Mouse (Mus musculus): ENCODE data around the gene Gm156. TPM values are rescaled to one million over a fixed set of nuclear protein-coding genes. Genes with fewer than 3 reads are reported as not detected.

The Gm156 gene
- polyA plus RNA-seq, 1 experiment, result not detected

GRCm38 (mm10) chr6:129721390-129721789, 62.7 kb downstream of the Gm156 start:
- no peaks in the 10 kb centered on the region for H3K79me2 ChIP-seq (ENCODE audit: control insufficient read depth, insufficient read depth)
- H3ac ChIP-seq (ENCODE audit: control insufficient read depth, insufficient read length), result no peak overlapping the region
- no peak overlapping the region for H3K4me3 ChIP-seq

DNA sequence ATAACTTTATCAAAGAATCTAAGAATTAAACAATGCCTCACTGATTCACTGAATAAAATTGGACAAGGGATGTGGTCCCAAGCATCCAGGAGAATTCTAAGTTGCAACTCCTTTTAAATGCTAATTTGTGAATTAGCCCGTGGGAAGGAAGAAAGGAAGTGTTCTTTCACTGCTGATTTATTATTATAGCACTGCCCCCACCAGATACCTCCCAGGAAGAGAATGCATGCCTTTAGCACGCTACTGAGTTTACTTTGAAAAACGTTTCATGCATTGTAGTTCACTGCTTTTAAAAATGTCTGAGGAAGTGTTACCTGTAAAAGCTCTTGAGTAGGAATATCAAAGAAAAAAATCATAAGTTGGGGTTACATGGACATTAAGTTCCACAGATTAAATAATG, 63.6 kb downstream of the Gm156 start:
- TF ChIP-seq MAX (IDR thresholded peaks at IDR 0.05; ENCODE audit: low read depth) (no peak), MYOD1 (IDR thresholded peaks at IDR 0.05; ENCODE audit: control insufficient read depth in 1 of 3, insufficient read length in 2 of 3, low read depth in 2 of 3) (no peak), USF1 (IDR thresholded peaks at IDR 0.05; ENCODE audit: low read depth) (no peak), SRF (IDR thresholded peaks at IDR 0.05; ENCODE audit: control insufficient read depth, insufficient read length, low read depth) (no peak), TCF12 (IDR thresholded peaks at IDR 0.05; ENCODE audit: insufficient read depth, poor library complexity, severe bottlenecking) (no peak), CEBPB (IDR thresholded peaks at IDR 0.05; ENCODE audit: insufficient read depth, poor library complexity, severe bottlenecking) (no peak), E2F4 (IDR thresholded peaks at IDR 0.05; ENCODE audit: insufficient read depth) (no peak), POLR2AphosphoS2 (IDR thresholded peaks at IDR 0.05; ENCODE audit: insufficient read length, low read depth) (no peak), MYOG (IDR thresholded peaks at IDR 0.05; ENCODE audit: control insufficient read depth in 1 of 3, insufficient read depth in 1 of 3, insufficient read length in 2 of 3, low read depth in 2 of 3) (no peak), POLR2A (IDR thresholded peaks at IDR 0.05; ENCODE audit: insufficient read length, low read depth) (no peak), TCF3 (IDR thresholded peaks at IDR 0.05; ENCODE audit: insufficient read length, low read depth) (no peak), REST (IDR thresholded peaks at IDR 0.05; ENCODE audit: insufficient read depth, insufficient read length) (no peak)
- no peaks in the 10 kb centered on the region for H3K79me2 ChIP-seq (ENCODE audit: control insufficient read depth, insufficient read depth)
- H3ac ChIP-seq (ENCODE audit: control insufficient read depth, insufficient read length), result no peak overlapping the region

More at GRCm38 (mm10) chr6:129721390-129721789, 62.7 kb downstream of the Gm156 start:
- Histone ChIP-seq H3K36me3 (ENCODE audit: control insufficient read depth, insufficient read depth) (no peaks in the 10 kb centered on the region), H3K4me2 (ENCODE audit: low read depth) (no peak overlapping the region), H3K27me3 (ENCODE audit: control insufficient read depth, insufficient read depth, insufficient read length) (no peaks in the 10 kb centered on the region)
- no peak for TF ChIP-seq REST (IDR thresholded peaks at IDR 0.05; ENCODE audit: insufficient read depth, insufficient read length)
- TF ChIP-seq USF1 (IDR thresholded peaks at IDR 0.05; ENCODE audit: low read depth), result no peak
- TF ChIP-seq TCF12 (IDR thresholded peaks at IDR 0.05; ENCODE audit: insufficient read depth, poor library complexity, severe bottlenecking), result no peak
- no peak for TF ChIP-seq POLR2AphosphoS2 (IDR thresholded peaks at IDR 0.05; ENCODE audit: insufficient read length, low read depth)
- no peak for TF ChIP-seq TCF3 (IDR thresholded peaks at IDR 0.05; ENCODE audit: insufficient read length, low read depth)
- TF ChIP-seq SRF (IDR thresholded peaks at IDR 0.05; ENCODE audit: control insufficient read depth, insufficient read length, low read depth), result no peak
- no peak for TF ChIP-seq E2F4 (IDR thresholded peaks at IDR 0.05; ENCODE audit: insufficient read depth)
- no peak for TF ChIP-seq MYOG (IDR thresholded peaks at IDR 0.05; ENCODE audit: control insufficient read depth in 1 of 3, insufficient read depth in 1 of 3, insufficient read length in 2 of 3, low read depth in 2 of 3)
- no peak for TF ChIP-seq MAX (IDR thresholded peaks at IDR 0.05; ENCODE audit: low read depth)
- no peak for TF ChIP-seq CEBPB (IDR thresholded peaks at IDR 0.05; ENCODE audit: insufficient read depth, poor library complexity, severe bottlenecking)
- no peak for TF ChIP-seq MYOD1 (IDR thresholded peaks at IDR 0.05; ENCODE audit: control insufficient read depth in 1 of 3, insufficient read length in 2 of 3, low read depth in 2 of 3)
- TF ChIP-seq POLR2A (IDR thresholded peaks at IDR 0.05; ENCODE audit: insufficient read length, low read depth), result no peak

GRCm38 (mm10) chr6:129717032-129717431, 67.0 kb downstream of the Gm156 start, which contains the start of gene Klri1:
Klri1 (minus strand) TSS chr6:129717132.
- Histone ChIP-seq H3ac (ENCODE audit: control insufficient read depth, insufficient read length) (no peak within 1 kb of the TSS), H3K27me3 (ENCODE audit: control insufficient read depth, insufficient read depth, insufficient read length) (no peaks in the 10 kb centered on the region), H3K79me2 (ENCODE audit: control insufficient read depth, insufficient read depth) (no peaks in the 10 kb centered on the region), H3K4me2 (ENCODE audit: low read depth) (no peak within 1 kb of the TSS), H3K4me3 (no peak within 1 kb of the TSS), H3K36me3 (ENCODE audit: control insufficient read depth, insufficient read depth) (no peaks in the 10 kb centered on the region)
- TF ChIP-seq POLR2A (IDR thresholded peaks at IDR 0.05; ENCODE audit: insufficient read length, low read depth), result no peak
- no peak for TF ChIP-seq SRF (IDR thresholded peaks at IDR 0.05; ENCODE audit: control insufficient read depth, insufficient read length, low read depth)
- TF ChIP-seq MYOD1 (IDR thresholded peaks at IDR 0.05; ENCODE audit: control insufficient read depth in 1 of 3, insufficient read length in 2 of 3, low read depth in 2 of 3), result no peak
- no peak for TF ChIP-seq TCF3 (IDR thresholded peaks at IDR 0.05; ENCODE audit: insufficient read length, low read depth)
- TF ChIP-seq MAX (IDR thresholded peaks at IDR 0.05; ENCODE audit: low read depth), result no peak
- no peak for TF ChIP-seq POLR2AphosphoS2 (IDR thresholded peaks at IDR 0.05; ENCODE audit: insufficient read length, low read depth)
- TF ChIP-seq USF1 (IDR thresholded peaks at IDR 0.05; ENCODE audit: low read depth), result no peak
- no peak for TF ChIP-seq CEBPB (IDR thresholded peaks at IDR 0.05; ENCODE audit: insufficient read depth, poor library complexity, severe bottlenecking)
- no peak for TF ChIP-seq E2F4 (IDR thresholded peaks at IDR 0.05; ENCODE audit: insufficient read depth)
- TF ChIP-seq REST (IDR thresholded peaks at IDR 0.05; ENCODE audit: insufficient read depth, insufficient read length), result no peak
- TF ChIP-seq MYOG (IDR thresholded peaks at IDR 0.05; ENCODE audit: control insufficient read depth in 1 of 3, insufficient read depth in 1 of 3, insufficient read length in 2 of 3, low read depth in 2 of 3), result no peak
- TF ChIP-seq TCF12 (IDR thresholded peaks at IDR 0.05; ENCODE audit: insufficient read depth, poor library complexity, severe bottlenecking), result no peak

More for the DNA sequence above, 63.6 kb downstream of the Gm156 start:
- H3K4me3 ChIP-seq, result no peak overlapping the region
- H3K36me3 ChIP-seq (ENCODE audit: control insufficient read depth, insufficient read depth), result no peaks in the 10 kb centered on the region
- no peaks in the 10 kb centered on the region for H3K27me3 ChIP-seq (ENCODE audit: control insufficient read depth, insufficient read depth, insufficient read length)
- no peak overlapping the region for H3K4me2 ChIP-seq (ENCODE audit: low read depth)

Other genes with a start within 250 kb of the Gm156 start
- gene Klre1, start 206.4 kb downstream of the Gm156 start, polyA plus RNA-seq (2012; fragmentation: generic; extraction: Trizol), result not detected
- gene Klrd1, start 192.5 kb downstream of the Gm156 start, polyA plus RNA-seq (2012; fragmentation: generic; extraction: Trizol), result not detected
- not detected for gene Klrk1, start 160.4 kb downstream of the Gm156 start, polyA plus RNA-seq (2012; fragmentation: generic; extraction: Trizol)
- gene Klrc3, start 140.9 kb downstream of the Gm156 start, polyA plus RNA-seq (2012; fragmentation: generic; extraction: Trizol), result not detected
- gene Klrc2, start 123.6 kb downstream of the Gm156 start, polyA plus RNA-seq (2012; fragmentation: generic; extraction: Trizol), result not detected
- not detected for gene Klrc1, start 105.3 kb downstream of the Gm156 start, polyA plus RNA-seq (2012; fragmentation: generic; extraction: Trizol)
- not detected for gene Klri1, start 67.1 kb downstream of the Gm156 start, polyA plus RNA-seq (2012; fragmentation: generic; extraction: Trizol)
- gene Klri2, start 43.8 kb downstream of the Gm156 start, polyA plus RNA-seq (2012; fragmentation: generic; extraction: Trizol), result not detected
- gene Gm17631, start 78.4 kb upstream of the Gm156 start, polyA plus RNA-seq (2012; fragmentation: generic; extraction: Trizol), result not detected
- 0.06 TPM for gene Klra17, start 92.4 kb upstream of the Gm156 start, polyA plus RNA-seq (2012; fragmentation: generic; extraction: Trizol)
- gene Klra5, start 133.4 kb upstream of the Gm156 start, polyA plus RNA-seq (2012; fragmentation: generic; extraction: Trizol), result not detected
- not detected for gene Klra6, start 242.7 kb upstream of the Gm156 start, polyA plus RNA-seq (2012; fragmentation: generic; extraction: Trizol)